Mouse (Mus musculus) heart, postnatal 10 days (tissue): ENCODE data around the gene Ahcyl2. TPM values are rescaled to one million over a fixed set of nuclear protein-coding genes. Genes with fewer than 3 reads are reported as not detected.

ENCODE experiments used
- DNase-seq, 2 experiments: peaks; one replicate each; pipeline ENCODE4 v3.0.0; 2021
- intact Hi-C: fragments of 180-260 bp; cut with DNase I; formaldehyde crosslinking; loops from one replicate; pipeline ENCODE4 v1.15.1; 2025
- total RNA-seq, 2 experiments: library from RNA; stranded (reverse); gene quantifications; 2 replicates each; pipeline ENCODE4 v1.2.3; 2021

Gene Ahcyl2
- total RNA-seq, 2 experiments from 2014 or later, result 14.9 to 18.0 TPM

GRCm38 (mm10) chr6:29944465-29944864 is 176.7 kb downstream of the Ahcyl2 start:
- intact Hi-C loops, result no loop called here
- no peak for DNase-seq

GRCm38 (mm10) chr6:29946568-29946967 is 178.8 kb downstream of the Ahcyl2 start:
- DNase-seq, result no peak
- intact Hi-C loops, result loop anchor here (1.0 kb wide), 1 partner anchor 93 kb away; no protein-coding TSS in a partner anchor

- DNase-seq, result no peak
- intact Hi-C loops, result no loop called here
Observed at GRCm38 (mm10) chr6:29947823-29948222, 180.0 kb downstream of the Ahcyl2 start.

- DNase-seq, result no peak
- intact Hi-C loops, result no loop called here
Observed at GRCm38 (mm10) chr6:29956749-29957148, 188.9 kb downstream of the Ahcyl2 start.

- DNase-seq, result no peak
- intact Hi-C loops, result no loop called here
Observed at GRCm38 (mm10) chr6:29958669-29959068, 190.9 kb downstream of the Ahcyl2 start.

GRCm38 (mm10) chr6:29961081-29961480 is 193.3 kb downstream of the Ahcyl2 start:
- DNase-seq, result no peak
- intact Hi-C loops, result no loop called here

Other genes with a start within 250 kb of the Ahcyl2 start
- 1 to 10 TPM; 3.4 to 4.7 TPM for gene Irf5, start 241.4 kb upstream of the Ahcyl2 start, total RNA-seq
- gene Tnpo3, start 158.1 kb upstream of the Ahcyl2 start, total RNA-seq, result 10 to 100 TPM; 42.5 to 48.5 TPM
- gene Tspan33, start 73.8 kb upstream of the Ahcyl2 start, total RNA-seq, result 1 to 10 TPM in 1 of 2 experiments, under 1 TPM in 1; 0.82 to 1.1 TPM
- 10 to 100 TPM; 24.2 to 27.3 TPM for gene Smo, start 32.5 kb upstream of the Ahcyl2 start, total RNA-seq
- gene Strip2, start 149.0 kb downstream of the Ahcyl2 start, total RNA-seq, result 10 to 100 TPM; 79.2 to 89.9 TPM